Mouse (Mus musculus): ENCODE data around the gene Rps16. TPM values are rescaled to one million over a fixed set of nuclear protein-coding genes. Genes with fewer than 3 reads are reported as not detected.
"Not testable (repeated sequence)": the region's sequence is repeated elsewhere in the genome, so short reads cannot be mapped to it uniquely, and the experiment has no call there.

Rps16 gene
- polyA plus RNA-seq, 1 experiment from 2014 or later = 1,022 TPM

- no peak overlapping the region for H3K4me3 ChIP-seq
- H3K4me1 ChIP-seq = peaks cover 34% of the 10 kb centered on the region
- no peak overlapping the region for H3K4me2 ChIP-seq
- no peak overlapping the region for H3K9ac ChIP-seq
- H3K36me3 ChIP-seq = peaks cover 50% of the 10 kb centered on the region
- H3K9me3 ChIP-seq = no peaks in the 10 kb centered on the region
- H3K27ac ChIP-seq = peak overlapping the region; percentile 62
- ATAC-seq (ENCODE audit: insufficient number of reproducible peaks, low FRiP score, low TSS enrichment, low read depth) = no peak
- no peaks in the 10 kb centered on the region for H3K27me3 ChIP-seq
- 70% methylated on average over 7 of the region's 7 CpGs for WGBS
Observed at GRCm38 (mm10) chr7:28386007-28386406, 35.6 kb downstream of the Rps16 start.

- H3K9me3 ChIP-seq = no peaks in the 10 kb centered on the region
- no peak overlapping the region for H3K9ac ChIP-seq
- ATAC-seq (ENCODE audit: insufficient number of reproducible peaks, low FRiP score, low TSS enrichment, low read depth) = peak; percentile 64; the same call in 1 of the 2 replicates
- H3K27ac ChIP-seq = peak overlapping the region; percentile 62; the same call in 1 of the 2 replicates
- WGBS = 0% methylated on average over 4 of the region's 4 CpGs
- H3K4me1 ChIP-seq = peaks cover 33% of the 10 kb centered on the region
- peaks cover 50% of the 10 kb centered on the region for H3K36me3 ChIP-seq
- H3K4me3 ChIP-seq = no peak overlapping the region
- H3K4me2 ChIP-seq = no peak overlapping the region
- no peaks in the 10 kb centered on the region for H3K27me3 ChIP-seq
Observed at GRCm38 (mm10) chr7:28386462-28386861, 36.0 kb downstream of the Rps16 start.

DNA sequence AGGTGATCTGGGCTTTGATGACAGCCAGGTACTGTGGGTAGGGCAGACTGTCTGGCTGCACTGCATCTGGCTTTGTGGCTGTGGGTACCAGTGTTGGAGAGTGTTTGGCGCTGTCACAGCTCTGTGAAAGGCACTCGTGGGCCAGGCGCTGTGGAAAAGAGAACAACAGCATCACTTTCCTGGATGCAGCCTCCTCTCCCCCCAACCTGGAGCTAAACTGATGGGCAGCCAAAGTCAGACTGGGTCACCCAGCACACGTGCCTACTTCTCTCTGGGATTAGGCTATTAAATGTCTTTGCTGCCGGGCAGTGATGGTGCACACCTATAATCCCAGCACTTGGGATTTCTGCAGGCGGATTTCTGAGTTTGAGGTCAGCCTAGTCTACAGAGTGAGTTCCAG, 36.4 kb downstream of the Rps16 start:
- not testable (repeated sequence) for H3K27me3 ChIP-seq; H3K4me3 ChIP-seq; H3K9ac ChIP-seq; H3K4me2 ChIP-seq; H3K27ac ChIP-seq; H3K9me3 ChIP-seq; ATAC-seq (ENCODE audit: insufficient number of reproducible peaks, low FRiP score, low TSS enrichment, low read depth)
- Histone ChIP-seq H3K4me1 (peaks cover 33% of the 10 kb centered on the region), H3K36me3 (peaks cover 50% of the 10 kb centered on the region)
- 64% methylated on average over 6 of the region's 6 CpGs for WGBS

- not testable (repeated sequence) for H3K9ac ChIP-seq; H3K4me2 ChIP-seq; ATAC-seq (ENCODE audit: insufficient number of reproducible peaks, low FRiP score, low TSS enrichment, low read depth); H3K27me3 ChIP-seq; H3K27ac ChIP-seq; H3K9me3 ChIP-seq; H3K4me3 ChIP-seq
- H3K36me3 ChIP-seq = peaks cover 50% of the 10 kb centered on the region
- WGBS = 89% methylated on average over 7 of the region's 7 CpGs
- peaks cover 29% of the 10 kb centered on the region for H3K4me1 ChIP-seq
Observed at GRCm38 (mm10) chr7:28387384-28387783, 36.9 kb downstream of the Rps16 start.

- no peak overlapping the region for H3K9ac ChIP-seq
- no peaks in the 10 kb centered on the region for H3K27me3 ChIP-seq
- no peak overlapping the region for H3K27ac ChIP-seq
- H3K9me3 ChIP-seq = no peaks in the 10 kb centered on the region
- H3K4me3 ChIP-seq = no peak overlapping the region
- 98% methylated on average over 3 of the region's 3 CpGs for WGBS
- H3K36me3 ChIP-seq = peaks cover 58% of the 10 kb centered on the region
- H3K4me2 ChIP-seq = no peak overlapping the region
- H3K4me1 ChIP-seq = peaks cover 25% of the 10 kb centered on the region
- ATAC-seq (ENCODE audit: insufficient number of reproducible peaks, low FRiP score, low TSS enrichment, low read depth) = no peak
Observed at GRCm38 (mm10) chr7:28390331-28390730, 39.9 kb downstream of the Rps16 start.

DNA sequence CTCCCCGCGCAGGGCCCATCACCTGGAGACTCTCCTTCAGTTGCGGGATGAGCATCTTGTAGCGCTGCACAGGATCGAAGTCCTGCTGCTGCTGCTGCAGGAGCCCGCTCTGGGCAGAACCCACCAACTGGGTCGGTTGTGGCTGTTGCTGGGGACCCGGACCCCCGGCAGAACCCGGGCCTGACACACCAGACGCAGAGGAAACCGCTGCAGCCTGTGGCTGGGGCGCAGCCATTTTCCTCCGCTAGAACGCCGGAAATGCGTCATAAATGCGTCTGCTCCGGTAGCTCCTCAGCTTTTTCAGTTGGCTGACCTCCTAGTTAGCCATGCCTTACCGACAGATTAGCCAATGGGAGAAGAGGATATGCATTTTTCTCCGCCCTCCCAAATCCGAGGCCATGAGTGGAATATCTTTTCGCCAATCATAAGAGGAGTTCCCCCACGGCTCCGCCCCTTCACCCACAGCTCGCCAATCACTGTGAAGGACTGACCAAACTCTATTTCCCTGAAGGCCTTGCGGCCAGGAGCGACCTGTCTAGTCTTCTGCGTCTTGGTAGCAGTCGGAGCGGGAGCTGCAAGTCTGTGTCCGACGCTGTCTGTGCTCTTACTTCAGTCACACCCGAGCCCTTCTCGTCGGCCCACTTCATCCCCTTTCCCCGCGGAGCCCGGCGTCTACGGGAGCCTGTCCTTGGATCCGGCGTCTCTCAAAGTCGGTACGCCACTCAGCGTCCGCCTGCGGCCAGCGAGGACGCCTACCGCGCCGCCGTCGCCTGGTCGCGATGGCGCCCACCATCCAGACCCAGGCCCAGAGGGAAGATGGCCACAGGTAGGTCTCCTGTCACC, 42.2 kb downstream of the Rps16 start, which contains the start of the genes Med29 and Paf1:
Gene Med29, minus strand, starts transcription at position 280 of the 843 bp plus-strand sequence.
Gene Paf1, plus strand, starts transcription at position 523 of the 843 bp plus-strand sequence.
- Histone ChIP-seq H3K4me1 (peaks cover 17% of the 10 kb centered on the region), H3K4me2 (peak within 1 kb of the TSS; percentile 88), H3K9me3 (no peaks in the 10 kb centered on the region), H3K9ac (peak within 1 kb of the TSS; percentile 78), H3K27me3 (no peaks in the 10 kb centered on the region), H3K36me3 (peaks cover 58% of the 10 kb centered on the region), H3K27ac (peak within 1 kb of the TSS; percentile 83), H3K4me3 (peak within 1 kb of the TSS; percentile 92)
- under 1% methylated on average over 58 of the region's 58 CpGs for WGBS
- ATAC-seq (ENCODE audit: insufficient number of reproducible peaks, low FRiP score, low TSS enrichment, low read depth) = peak; percentile 97

GRCm38 (mm10) chr7:28393272-28393951, 43.0 kb downstream of the Rps16 start:
- peaks cover 17% of the 10 kb centered on the region for H3K4me1 ChIP-seq
- H3K4me2 ChIP-seq = peak overlapping the region; percentile 88
- ATAC-seq (ENCODE audit: insufficient number of reproducible peaks, low FRiP score, low TSS enrichment, low read depth) = no peak
- peaks cover 57% of the 10 kb centered on the region for H3K36me3 ChIP-seq
- peak overlapping the region; percentile 83 for H3K27ac ChIP-seq
- H3K9ac ChIP-seq = peak overlapping the region; percentile 78
- no peaks in the 10 kb centered on the region for H3K27me3 ChIP-seq
- H3K9me3 ChIP-seq = no peaks in the 10 kb centered on the region
- H3K4me3 ChIP-seq = peak overlapping the region; percentile 92
- WGBS = 4% methylated on average over 22 of the region's 22 CpGs

DNA sequence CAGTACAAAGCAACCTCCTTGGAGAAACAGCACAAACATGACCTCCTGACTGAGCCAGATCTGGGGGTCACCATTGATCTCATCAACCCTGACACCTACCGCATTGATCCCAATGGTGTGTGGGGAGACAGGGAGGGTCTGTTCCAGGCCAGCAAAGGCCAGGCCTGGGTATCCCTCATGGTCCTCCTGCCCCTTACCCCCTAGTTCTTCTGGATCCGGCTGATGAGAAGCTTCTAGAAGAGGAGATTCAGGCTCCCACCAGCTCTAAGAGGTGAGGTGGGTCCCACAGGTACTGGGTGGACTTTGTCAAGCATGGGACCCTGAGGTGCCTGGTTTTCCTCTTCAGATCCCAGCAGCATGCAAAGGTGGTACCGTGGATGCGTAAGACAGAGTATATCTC, 45.0 kb downstream of the Rps16 start:
- Histone ChIP-seq H3K4me2 (no peak overlapping the region), H3K36me3 (peaks cover 56% of the 10 kb centered on the region), H3K4me3 (no peak overlapping the region), H3K27ac (no peak overlapping the region), H3K9me3 (no peaks in the 10 kb centered on the region), H3K9ac (no peak overlapping the region), H3K27me3 (no peaks in the 10 kb centered on the region), H3K4me1 (peaks cover 17% of the 10 kb centered on the region)
- no peak for ATAC-seq (ENCODE audit: insufficient number of reproducible peaks, low FRiP score, low TSS enrichment, low read depth)
- WGBS = 94% methylated on average over 4 of the region's 4 CpGs

DNA sequence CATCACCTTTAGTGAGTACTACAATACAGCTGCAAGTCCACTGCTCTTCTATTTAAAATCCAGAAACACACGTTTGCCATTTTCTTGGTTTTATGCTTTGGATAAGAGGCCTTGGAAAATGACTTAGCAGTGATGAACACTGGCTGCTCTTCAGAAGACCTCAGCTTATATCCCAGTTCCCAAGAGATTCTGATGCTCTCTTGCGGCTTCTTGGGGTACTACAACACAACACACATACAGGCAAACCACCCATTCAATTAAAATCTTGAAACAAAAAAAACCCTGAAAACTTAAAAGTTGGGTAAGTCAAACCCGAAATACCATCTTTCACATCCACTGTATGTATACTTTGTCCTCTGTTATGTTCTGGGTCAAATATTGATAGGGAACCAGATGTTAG, 47.5 kb downstream of the Rps16 start:
- no peak overlapping the region for H3K9ac ChIP-seq
- H3K4me1 ChIP-seq = peaks cover 9% of the 10 kb centered on the region
- no peak for ATAC-seq (ENCODE audit: insufficient number of reproducible peaks, low FRiP score, low TSS enrichment, low read depth)
- no peaks in the 10 kb centered on the region for H3K9me3 ChIP-seq
- WGBS = 64% methylated on average over 3 of the region's 3 CpGs
- peaks cover 77% of the 10 kb centered on the region for H3K36me3 ChIP-seq
- no peak overlapping the region for H3K27ac ChIP-seq
- no peak overlapping the region for H3K4me2 ChIP-seq
- no peak overlapping the region for H3K4me3 ChIP-seq
- H3K27me3 ChIP-seq = no peaks in the 10 kb centered on the region

- ATAC-seq (ENCODE audit: insufficient number of reproducible peaks, low FRiP score, low TSS enrichment, low read depth) = no peak
- WGBS = 91% methylated on average over 10 of the region's 10 CpGs
- Histone ChIP-seq H3K4me2 (no peak overlapping the region), H3K9ac (no peak overlapping the region), H3K36me3 (peaks cover 85% of the 10 kb centered on the region), H3K4me3 (no peak overlapping the region), H3K27ac (no peak overlapping the region), H3K4me1 (peaks cover 2% of the 10 kb centered on the region; the same call in 1 of the 2 replicates), H3K9me3 (no peaks in the 10 kb centered on the region), H3K27me3 (no peaks in the 10 kb centered on the region)
Observed at GRCm38 (mm10) chr7:28398696-28399340, 48.4 kb downstream of the Rps16 start.

DNA sequence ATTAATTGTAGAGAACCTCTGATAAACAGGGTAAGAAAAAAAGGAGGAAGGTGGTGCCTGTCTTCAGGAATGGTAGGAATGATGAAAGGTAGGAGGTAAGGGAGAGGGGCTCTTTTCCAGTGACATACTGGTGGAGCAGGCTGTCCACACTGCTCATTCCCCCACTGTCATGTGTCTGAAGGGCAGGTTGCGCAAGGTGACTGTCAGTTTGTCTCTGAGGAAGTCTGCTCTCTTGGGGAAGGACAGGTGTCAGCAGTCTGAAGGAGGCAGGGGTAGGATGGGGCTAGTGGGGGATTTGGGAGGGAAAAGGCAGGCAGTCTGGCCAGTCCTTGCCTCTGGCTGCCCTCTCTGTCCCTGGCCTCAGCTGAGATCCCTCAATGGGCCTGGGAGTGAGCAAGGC, 50.6 kb downstream of the Rps16 start:
- no peak for ATAC-seq (ENCODE audit: insufficient number of reproducible peaks, low FRiP score, low TSS enrichment, low read depth)
- no peak overlapping the region for H3K4me2 ChIP-seq
- H3K9me3 ChIP-seq = no peaks in the 10 kb centered on the region
- H3K27me3 ChIP-seq = no peaks in the 10 kb centered on the region
- no peak overlapping the region for H3K4me3 ChIP-seq
- no peak overlapping the region for H3K9ac ChIP-seq
- H3K27ac ChIP-seq = peak overlapping the region; percentile 8; the same call in 1 of the 2 replicates
- 85% methylated on average over 1 of the region's 1 CpGs for WGBS
- H3K36me3 ChIP-seq = peaks cover 91% of the 10 kb centered on the region
- H3K4me1 ChIP-seq = no peaks in the 10 kb centered on the region

All from limb, embryonic 15.5 days (tissue).